Mouse (Mus musculus) hindlimb bud, embryonic 11.5 days (tissue): Measurements from ENCODE around the gene Agl.

ENCODE experiments used
- DNase-seq: peaks from one replicate; pipeline ENCODE4 v3.0.0-alpha.2; 2012; ENCODE audit warnings: low read depth, low spot score; ENCODE audit errors: extremely low spot score

The Agl gene

DNA sequence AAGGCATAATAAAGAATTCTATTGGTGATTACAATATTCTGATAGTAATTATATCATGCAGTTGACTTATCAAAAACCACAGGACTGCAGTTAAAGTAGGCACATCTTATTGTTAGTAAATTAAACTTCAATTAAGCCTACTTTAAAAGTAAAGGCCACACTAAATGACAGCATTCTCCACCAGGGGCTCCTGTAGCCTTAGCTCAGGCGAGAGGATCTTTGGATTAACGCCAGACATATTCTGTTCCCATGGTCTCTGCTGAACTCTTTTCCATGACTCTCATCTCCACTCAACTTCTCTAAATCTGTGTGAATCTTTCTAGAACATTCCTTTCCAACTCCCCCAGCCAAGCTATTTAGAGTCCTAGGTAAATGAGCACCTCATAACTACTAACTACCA is 109.2 kb downstream of the Agl start:
- DNase-seq, result no peak

DNA sequence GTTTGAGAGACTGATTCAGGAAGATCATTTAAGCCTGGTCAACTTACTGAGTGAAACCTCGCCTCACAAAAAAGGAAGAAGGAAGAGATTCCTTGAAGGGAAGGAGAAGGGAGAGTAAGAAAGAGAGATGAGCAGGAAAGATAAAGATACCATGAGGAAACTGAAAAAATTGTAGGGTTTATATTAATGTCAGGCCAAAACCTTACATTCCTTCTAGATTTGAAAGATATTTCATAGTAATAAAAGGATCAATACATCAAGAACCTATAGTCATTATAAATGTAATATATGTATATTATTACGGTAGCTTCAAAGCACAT is 112.3 kb downstream of the Agl start:
- no peak for DNase-seq

DNA sequence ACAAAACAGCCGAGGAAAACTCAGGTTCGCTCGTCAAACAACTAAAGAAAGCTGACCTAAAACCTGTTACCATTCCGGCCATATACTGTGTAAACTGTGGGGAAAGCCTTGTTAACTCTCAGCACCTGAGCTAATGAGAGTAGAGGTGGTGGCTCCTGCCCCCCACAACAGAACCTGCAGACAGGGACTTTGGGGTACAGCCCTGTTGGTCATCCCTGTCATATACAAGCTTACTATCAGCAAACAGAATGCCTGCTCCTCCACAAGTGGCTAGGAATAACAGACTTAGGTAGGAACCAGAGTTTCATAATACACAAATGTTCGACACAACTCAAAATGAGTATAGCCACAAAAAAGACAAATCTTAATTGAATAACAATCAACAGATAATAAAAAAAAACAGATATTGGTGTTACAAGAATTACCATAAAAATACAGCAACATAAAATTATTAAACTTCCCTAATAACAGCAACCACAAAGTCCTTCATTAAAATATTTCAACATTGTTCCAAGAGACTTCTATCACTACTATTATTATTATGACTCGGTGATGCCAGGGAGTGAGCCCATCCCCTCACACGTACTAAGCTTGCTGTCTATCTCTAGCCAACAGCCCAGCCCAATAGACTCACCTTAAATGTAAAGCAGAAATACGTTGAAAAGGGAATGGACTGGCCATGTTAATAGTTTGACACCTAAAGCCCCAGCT is 112.9 kb downstream of the Agl start:
- no peak for DNase-seq

DNA sequence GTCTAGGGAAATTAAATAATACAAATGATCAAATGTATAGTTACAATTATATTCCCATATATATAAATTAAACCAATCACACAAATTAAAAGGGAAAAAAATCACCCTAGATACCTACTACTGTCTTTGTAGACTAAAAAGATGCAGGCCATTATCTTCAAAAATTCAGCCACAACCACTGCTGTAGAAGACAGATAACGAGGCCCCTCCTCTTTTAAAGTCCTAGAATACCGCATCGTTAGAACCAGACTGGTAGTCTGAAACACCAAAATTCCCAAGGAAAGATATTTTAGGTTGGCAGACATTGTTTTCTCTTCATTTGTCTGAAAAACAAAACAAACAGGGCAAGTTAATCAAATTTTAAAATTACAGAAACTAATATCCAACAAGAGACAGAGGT is 113.7 kb downstream of the Agl start:
- no peak for DNase-seq
